Mouse (Mus musculus) limb, embryonic 12.5 days (tissue): ENCODE results near the gene 2010003K11Rik. TPM values are rescaled to one million over a fixed set of nuclear protein-coding genes. Genes with fewer than 3 reads are reported as not detected.

Experiments used
- ATAC-seq: fragments of 200-750 bp; cut with Nextera tagmentation; 2 replicates; pipeline ENCODE4 v1.8.0; 2017; ENCODE audit warnings: low read depth, moderate TSS enrichment; ENCODE audit not compliant: insufficient number of reproducible peaks, insufficient read depth, low FRiP score, low TSS enrichment
- H3K27ac ChIP-seq: fragments of 300-500 bp; sonication (generic); 2 replicates; pipeline ENCODE4 v1.5.1; 2016; ENCODE audit warnings: mild to moderate bottlenecking, moderate library complexity
- H3K27me3 ChIP-seq: fragments of 300-500 bp; sonication (generic); 2 replicates; pipeline ENCODE4 v1.6.1; 2016; ENCODE audit warnings: mild to moderate bottlenecking, moderate library complexity
- H3K36me3 ChIP-seq: fragments of 300-500 bp; sonication (generic); 2 replicates; pipeline ENCODE4 v1.6.1; 2016; ENCODE audit warnings: mild to moderate bottlenecking, moderate library complexity
- H3K4me1 ChIP-seq: fragments of 300-500 bp; sonication (generic); replicated peaks from 2 replicates; pipeline ENCODE4 v1.6.1; 2016
- H3K4me2 ChIP-seq: fragments of 300-500 bp; sonication (generic); 2 replicates; pipeline ENCODE4 v1.6.1; 2016; ENCODE audit warnings: mild to moderate bottlenecking, moderate library complexity
- H3K4me3 ChIP-seq: fragments of 300-500 bp; sonication (generic); replicated peaks from 2 replicates; pipeline ENCODE4 v1.5.1; 2016; ENCODE audit warnings: mild to moderate bottlenecking
- H3K9ac ChIP-seq: fragments of 300-500 bp; sonication (generic); replicated peaks from 2 replicates; pipeline ENCODE4 v1.6.1; 2016; ENCODE audit warnings: mild to moderate bottlenecking, moderate library complexity
- H3K9me3 ChIP-seq: fragments of 300-500 bp; sonication (generic); 2 replicates; pipeline ENCODE4 v1.6.1; 2016; ENCODE audit warnings: mild to moderate bottlenecking, moderate library complexity
- WGBS: fragments of 180-500 bp; shearing (Covaris S2); methylation state at CpG from one replicate; pipeline ENCODE4 v1.1.7; 2016; 5-methylcytosine and 5-hydroxymethylcytosine counted together
- polyA plus RNA-seq: library from polyadenylated mRNA; unstranded; fragments of >200 nt; fragmentation: Nextera tagmentation; extraction: Ambion mirVana; gene quantifications from 2 replicates; pipeline ENCODE4 v1.2.1, GENCODE M21; 2016

Gene 2010003K11Rik
- not detected in 2 replicates for polyA plus RNA-seq

- peaks cover 10% of the 10 kb centered on the region for H3K4me1 ChIP-seq
- H3K9ac ChIP-seq = no peak within 1 kb of the TSS
- H3K9me3 ChIP-seq = no peaks in the 10 kb centered on the region
- no peak within 1 kb of the TSS for H3K27ac ChIP-seq
- H3K4me2 ChIP-seq = peak within 1 kb of the TSS; percentile 27; the same call in 1 of the 2 replicates
- H3K27me3 ChIP-seq = no peaks in the 10 kb centered on the region
- peak; percentile 56 for ATAC-seq
- no peaks in the 10 kb centered on the region for H3K36me3 ChIP-seq
- 58% methylated on average over 16 of the region's 16 CpGs for WGBS
- no peak within 1 kb of the TSS for H3K4me3 ChIP-seq
Observed at GRCm38 (mm10) chr19:4498062-4498933, at the start of gene 2010003K11Rik. TSS of gene 2010003K11Rik (minus strand) at chr19:4498583.

- no peak for ATAC-seq
- 80% methylated on average over 6 of the region's 6 CpGs for WGBS
- no peaks in the 10 kb centered on the region for H3K9me3 ChIP-seq
- H3K27ac ChIP-seq = no peak overlapping the region
- H3K27me3 ChIP-seq = no peaks in the 10 kb centered on the region
- H3K4me1 ChIP-seq = no peaks in the 10 kb centered on the region
- H3K4me2 ChIP-seq = no peak overlapping the region
- no peak overlapping the region for H3K9ac ChIP-seq
- H3K4me3 ChIP-seq = no peak overlapping the region
- no peaks in the 10 kb centered on the region for H3K36me3 ChIP-seq
Observed at GRCm38 (mm10) chr19:4547801-4548200, 49.4 kb upstream of the 2010003K11Rik start.

- 88% methylated on average over 6 of the region's 6 CpGs for WGBS
- Histone ChIP-seq H3K36me3 (no peaks in the 10 kb centered on the region), H3K4me1 (no peaks in the 10 kb centered on the region)
Observed at GRCm38 (mm10) chr19:4545841-4546240, 47.5 kb upstream of the 2010003K11Rik start.

GRCm38 (mm10) chr19:4545091-4545490 is 46.7 kb upstream of the 2010003K11Rik start:
- ATAC-seq = no peak
- Histone ChIP-seq H3K4me3 (no peak overlapping the region), H3K4me2 (no peak overlapping the region), H3K27ac (no peak overlapping the region), H3K9me3 (no peaks in the 10 kb centered on the region), H3K36me3 (no peaks in the 10 kb centered on the region), H3K27me3 (no peaks in the 10 kb centered on the region), H3K4me1 (no peaks in the 10 kb centered on the region), H3K9ac (no peak overlapping the region)
- WGBS = 87% methylated on average over 4 of the region's 4 CpGs

More at GRCm38 (mm10) chr19:4545841-4546240, 47.5 kb upstream of the 2010003K11Rik start:
- no peaks in the 10 kb centered on the region for H3K9me3 ChIP-seq
- no peak for ATAC-seq
- no peaks in the 10 kb centered on the region for H3K27me3 ChIP-seq
- H3K9ac ChIP-seq = no peak overlapping the region
- H3K4me2 ChIP-seq = no peak overlapping the region
- H3K27ac ChIP-seq = no peak overlapping the region
- no peak overlapping the region for H3K4me3 ChIP-seq

GRCm38 (mm10) chr19:4542081-4542480 is 43.7 kb upstream of the 2010003K11Rik start:
- no peaks in the 10 kb centered on the region for H3K9me3 ChIP-seq
- H3K4me2 ChIP-seq = no peak overlapping the region
- H3K4me3 ChIP-seq = no peak overlapping the region
- no peaks in the 10 kb centered on the region for H3K27me3 ChIP-seq
- no peak for ATAC-seq
- H3K36me3 ChIP-seq = no peaks in the 10 kb centered on the region
- H3K4me1 ChIP-seq = no peaks in the 10 kb centered on the region
- H3K27ac ChIP-seq = no peak overlapping the region
- H3K9ac ChIP-seq = no peak overlapping the region

- Histone ChIP-seq H3K9ac (no peak overlapping the region), H3K4me1 (no peaks in the 10 kb centered on the region), H3K27ac (no peak overlapping the region), H3K36me3 (no peaks in the 10 kb centered on the region), H3K4me2 (no peak overlapping the region), H3K27me3 (no peaks in the 10 kb centered on the region), H3K9me3 (no peaks in the 10 kb centered on the region), H3K4me3 (no peak overlapping the region)
- 86% methylated on average over 3 of the region's 3 CpGs for WGBS
- ATAC-seq = no peak
Observed at GRCm38 (mm10) chr19:4540992-4541391, 42.6 kb upstream of the 2010003K11Rik start.

- Histone ChIP-seq H3K4me3 (no peak overlapping the region), H3K9me3 (no peaks in the 10 kb centered on the region), H3K4me2 (no peak overlapping the region), H3K27ac (no peak overlapping the region), H3K9ac (no peak overlapping the region), H3K4me1 (no peaks in the 10 kb centered on the region), H3K36me3 (no peaks in the 10 kb centered on the region), H3K27me3 (no peaks in the 10 kb centered on the region)
- no peak for ATAC-seq
- WGBS = 91% methylated on average over 6 of the region's 6 CpGs
Observed at GRCm38 (mm10) chr19:4540263-4540662, 41.9 kb upstream of the 2010003K11Rik start.

GRCm38 (mm10) chr19:4536606-4537005 is 38.2 kb upstream of the 2010003K11Rik start:
- Histone ChIP-seq H3K27ac (no peak overlapping the region), H3K4me2 (no peak overlapping the region), H3K9me3 (no peaks in the 10 kb centered on the region), H3K27me3 (no peaks in the 10 kb centered on the region), H3K9ac (no peak overlapping the region), H3K36me3 (no peaks in the 10 kb centered on the region), H3K4me3 (no peak overlapping the region), H3K4me1 (no peaks in the 10 kb centered on the region)
- ATAC-seq = no peak
- 68% methylated on average over 3 of the region's 3 CpGs for WGBS

GRCm38 (mm10) chr19:4535922-4536321 is 37.5 kb upstream of the 2010003K11Rik start:
- Histone ChIP-seq H3K4me1 (no peaks in the 10 kb centered on the region), H3K27me3 (no peaks in the 10 kb centered on the region), H3K9ac (no peak overlapping the region), H3K4me3 (no peak overlapping the region), H3K36me3 (no peaks in the 10 kb centered on the region), H3K4me2 (no peak overlapping the region), H3K9me3 (no peaks in the 10 kb centered on the region), H3K27ac (no peak overlapping the region)
- no peak for ATAC-seq

- H3K27me3 ChIP-seq = no peaks in the 10 kb centered on the region
- WGBS = 92% methylated on average over 2 of the region's 2 CpGs
- no peak overlapping the region for H3K9ac ChIP-seq
- H3K4me2 ChIP-seq = no peak overlapping the region
- no peaks in the 10 kb centered on the region for H3K36me3 ChIP-seq
- H3K4me3 ChIP-seq = no peak overlapping the region
- no peak overlapping the region for H3K27ac ChIP-seq
- H3K4me1 ChIP-seq = no peaks in the 10 kb centered on the region
- ATAC-seq = no peak
- H3K9me3 ChIP-seq = no peaks in the 10 kb centered on the region
Observed at GRCm38 (mm10) chr19:4534646-4535045, 36.3 kb upstream of the 2010003K11Rik start.

GRCm38 (mm10) chr19:4521426-4522050 is 23.2 kb upstream of the 2010003K11Rik start:
- Histone ChIP-seq H3K27me3 (no peaks in the 10 kb centered on the region), H3K4me3 (no peak overlapping the region), H3K4me2 (no peak overlapping the region), H3K36me3 (no peaks in the 10 kb centered on the region), H3K27ac (no peak overlapping the region), H3K9ac (no peak overlapping the region), H3K4me1 (0 out of 2 replicates have a peak, but pooled peaks cover 4% of the 10 kb centered on the region), H3K9me3 (no peaks in the 10 kb centered on the region)
- 76% methylated on average over 3 of the region's 3 CpGs for WGBS
- no peak for ATAC-seq
